Mouse (Mus musculus) left cerebral cortex, postnatal 4 days (tissue): ENCODE data around the gene Capg. TPM values are rescaled to one million over a fixed set of nuclear protein-coding genes. Genes with fewer than 3 reads are reported as not detected.
"Not testable (repeated sequence)": the region's sequence is repeated elsewhere in the genome, so short reads cannot be mapped to it uniquely, and the experiment has no call there.

Experiments
- DNase-seq: peaks from one replicate; pipeline ENCODE4 v3.0.0-alpha.2; 2022
- intact Hi-C: fragments of 180-260 bp; cut with DNase I; formaldehyde crosslinking; loops from one replicate; pipeline ENCODE4 v1.15.1; 2025
- total RNA-seq, 2 experiments: library from RNA; stranded (reverse); gene quantifications; 2 replicates each; pipeline ENCODE4 v1.2.3; 2021

The Capg gene
- total RNA-seq, 2 experiments from 2014 or later = 2.1 to 3.4 TPM

- intact Hi-C loops = no loop called here
Observed at GRCm38 (mm10) chr6:72528410-72529151, 15.6 kb upstream of the Capg start.

GRCm38 (mm10) chr6:72532580-72532979, 11.6 kb upstream of the Capg start:
- DNase-seq = no peak
- intact Hi-C loops = no loop called here

More at GRCm38 (mm10) chr6:72528410-72529151, 15.6 kb upstream of the Capg start:
- no peak for DNase-seq

- intact Hi-C loops = not testable (repeated sequence)
Observed at GRCm38 (mm10) chr6:72533555-72533954, 10.6 kb upstream of the Capg start.

GRCm38 (mm10) chr6:72534035-72534809, 10.0 kb upstream of the Capg start:
- peak; percentile 90 for DNase-seq
- intact Hi-C loops = loop anchor here (2.0 kb wide), 1 partner anchor 105 kb away; no protein-coding TSS in a partner anchor

More at GRCm38 (mm10) chr6:72533555-72533954, 10.6 kb upstream of the Capg start:
- DNase-seq = not testable (repeated sequence)

- intact Hi-C loops = loop anchor here (2.0 kb wide), 1 partner anchor 106 kb away; no protein-coding TSS in a partner anchor
- DNase-seq = peak; percentile 82
Observed at GRCm38 (mm10) chr6:72535165-72535564, 9.0 kb upstream of the Capg start.

GRCm38 (mm10) chr6:72537998-72538500, 6.1 kb upstream of the Capg start:
- DNase-seq = no peak
- intact Hi-C loops = no loop called here

- DNase-seq = peak; percentile 85
- intact Hi-C loops = no loop called here
Observed at GRCm38 (mm10) chr6:72538562-72539031, 5.6 kb upstream of the Capg start.

- intact Hi-C loops = no loop called here
- no peak for DNase-seq
Observed at GRCm38 (mm10) chr6:72543265-72543850, 833 bp upstream of the Capg start.

- no peak for DNase-seq
- intact Hi-C loops = no loop called here
Observed at GRCm38 (mm10) chr6:72545377-72545776, 1.2 kb downstream of the Capg start.

- DNase-seq = no peak
- intact Hi-C loops = no loop called here
Observed at GRCm38 (mm10) chr6:72547121-72547520, 2.9 kb downstream of the Capg start.

- no peak for DNase-seq
- intact Hi-C loops = no loop called here
Observed at GRCm38 (mm10) chr6:72547862-72548261, 3.7 kb downstream of the Capg start.

GRCm38 (mm10) chr6:72549041-72549580, 4.9 kb downstream of the Capg start:
- DNase-seq = no peak
- intact Hi-C loops = no loop called here

- no peak for DNase-seq
- intact Hi-C loops = no loop called here
Observed at GRCm38 (mm10) chr6:72550025-72550424, 5.8 kb downstream of the Capg start.

- no peak for DNase-seq
- intact Hi-C loops = no loop called here
Observed at GRCm38 (mm10) chr6:72550503-72551100, 6.4 kb downstream of the Capg start.

- intact Hi-C loops = no loop called here
- peak; percentile 39 for DNase-seq
Observed at GRCm38 (mm10) chr6:72552171-72553078, 8.2 kb downstream of the Capg start.

GRCm38 (mm10) chr6:72553079-72553412, 8.9 kb downstream of the Capg start:
- intact Hi-C loops = no loop called here
- no peak for DNase-seq

- no peak for DNase-seq
- intact Hi-C loops = no loop called here
Observed at GRCm38 (mm10) chr6:72560801-72561200, 16.6 kb downstream of the Capg start.

- intact Hi-C loops = no loop called here
- DNase-seq = no peak
Observed at GRCm38 (mm10) chr6:72562486-72562885, 18.3 kb downstream of the Capg start.

GRCm38 (mm10) chr6:72562894-72563293, 18.7 kb downstream of the Capg start:
- intact Hi-C loops = no loop called here
- peak; percentile 25 for DNase-seq
